Mouse (Mus musculus): ENCODE measurements around the gene BC049715. TPM values are rescaled to one million over a fixed set of nuclear protein-coding genes. Genes with fewer than 3 reads are reported as not detected.

Gene BC049715
- polyA plus RNA-seq, 1 experiment from 2014 or later = 2.2 TPM

DNA sequence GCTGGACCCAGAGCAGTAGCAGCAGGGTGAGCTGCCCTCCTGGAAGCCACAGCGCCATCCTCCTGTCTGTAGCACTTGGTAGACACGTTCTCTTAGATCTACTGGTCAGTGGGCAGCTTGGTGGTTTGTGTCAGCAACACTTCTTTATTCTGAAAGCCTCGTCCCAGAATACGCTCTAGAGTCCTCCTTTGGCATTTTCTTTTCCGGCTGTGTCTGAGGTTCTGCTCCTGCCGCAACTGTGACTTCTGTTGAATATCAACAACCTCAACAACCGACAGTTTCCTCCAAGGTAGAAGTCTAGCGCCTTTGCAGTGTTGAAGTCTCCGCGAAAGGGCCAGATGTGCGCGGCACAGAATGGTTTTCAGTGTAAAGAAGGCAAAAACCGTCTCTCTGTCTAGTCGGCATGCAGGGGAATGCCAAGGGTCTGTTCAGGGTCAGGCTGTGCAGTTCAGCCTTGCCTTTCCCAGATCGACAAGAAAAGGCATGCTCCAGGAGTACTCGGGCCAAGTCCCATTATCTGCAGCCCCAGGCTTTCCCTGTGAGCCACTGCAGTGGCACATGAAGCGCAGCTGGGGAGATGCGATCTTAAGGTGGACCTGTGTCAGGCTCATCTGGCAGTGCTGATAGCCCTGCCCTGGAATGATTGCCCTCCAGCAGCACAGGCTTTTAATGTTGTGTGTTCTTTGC lies 29.9 kb downstream of the BC049715 start, which contains the start of gene Art4:
Gene Art4, minus strand, starts transcription at position 548 of the 687 bp plus-strand sequence.
- H3K4me2 ChIP-seq (replicated peaks; ENCODE audit: low read depth, low read length) = peak within 1 kb of the TSS; percentile 39
- H3K36me3 ChIP-seq (ENCODE audit: insufficient read depth, low read length) = no peaks in the 10 kb centered on the region
- H3K27ac ChIP-seq (ENCODE audit: low read length) = peak within 1 kb of the TSS; percentile 72
- H3K9me3 ChIP-seq (ENCODE audit: low read length) = no peaks in the 10 kb centered on the region
- 22% methylated on average over 18 of the region's 18 CpGs for WGBS
- TF ChIP-seq EP300 (IDR thresholded peaks at IDR 0.05) (no peak), CTCF (IDR thresholded peaks at IDR 0.05) (0 out of 2 replicates have a peak, but pooled peaks have one; percentile 35)
- peak; percentile 40 for DNase-seq (ENCODE audit: low spot score)
- peak within 1 kb of the TSS; percentile 15; the same call in 1 of the 2 replicates for H3K4me3 ChIP-seq (ENCODE audit: low read depth, low read length)
- ATAC-seq = peak; percentile 47
- H3K9ac ChIP-seq (replicated peaks; ENCODE audit: low read depth) = peak within 1 kb of the TSS; percentile 35
- no peaks in the 10 kb centered on the region for H3K27me3 ChIP-seq (replicated peaks; ENCODE audit: insufficient read depth, low read length)
- peaks cover 16% of the 10 kb centered on the region; the same call in 1 of the 2 replicates for H3K4me1 ChIP-seq (ENCODE audit: insufficient read depth, low read depth, low read length)

DNA sequence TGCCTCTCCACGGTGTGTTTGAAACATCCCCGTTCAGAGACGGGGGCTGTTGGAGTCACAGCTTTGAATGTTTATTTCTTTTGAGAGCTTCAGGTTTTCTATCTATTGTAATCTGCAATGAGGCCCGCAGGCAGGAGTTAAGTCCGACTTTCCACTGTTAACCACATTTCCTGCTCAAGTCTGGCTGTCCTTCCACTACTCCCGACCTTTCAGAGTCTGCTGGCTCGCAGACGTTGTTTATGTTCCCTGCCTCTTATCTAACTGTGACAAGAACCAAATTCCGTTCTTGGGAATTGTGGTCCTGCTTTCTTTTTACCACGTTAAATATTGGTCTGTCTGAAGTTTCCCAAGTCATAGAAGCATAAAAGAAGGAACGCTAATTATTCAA lies 30.4 kb downstream of the BC049715 start:
- H3K9me3 ChIP-seq (ENCODE audit: low read length) = no peaks in the 10 kb centered on the region
- no peaks in the 10 kb centered on the region for H3K27me3 ChIP-seq (replicated peaks; ENCODE audit: insufficient read depth, low read length)
- WGBS = 3% methylated on average over 11 of the region's 11 CpGs
- peak overlapping the region; percentile 35 for H3K9ac ChIP-seq (replicated peaks; ENCODE audit: low read depth)
- no peak for TF ChIP-seq EP300 (IDR thresholded peaks at IDR 0.05)
- TF ChIP-seq CTCF (IDR thresholded peaks at IDR 0.05) = no peak
- H3K27ac ChIP-seq (ENCODE audit: low read length) = peak overlapping the region; percentile 72
- H3K4me2 ChIP-seq (replicated peaks; ENCODE audit: low read depth, low read length) = peak overlapping the region; percentile 39
- peaks cover 16% of the 10 kb centered on the region; the same call in 1 of the 2 replicates for H3K4me1 ChIP-seq (ENCODE audit: insufficient read depth, low read depth, low read length)
- peak overlapping the region; percentile 15; the same call in 1 of the 2 replicates for H3K4me3 ChIP-seq (ENCODE audit: low read depth, low read length)
- DNase-seq (ENCODE audit: low spot score) = peak; percentile 85
- no peaks in the 10 kb centered on the region for H3K36me3 ChIP-seq (ENCODE audit: insufficient read depth, low read length)
- peak; percentile 61 for ATAC-seq

DNA sequence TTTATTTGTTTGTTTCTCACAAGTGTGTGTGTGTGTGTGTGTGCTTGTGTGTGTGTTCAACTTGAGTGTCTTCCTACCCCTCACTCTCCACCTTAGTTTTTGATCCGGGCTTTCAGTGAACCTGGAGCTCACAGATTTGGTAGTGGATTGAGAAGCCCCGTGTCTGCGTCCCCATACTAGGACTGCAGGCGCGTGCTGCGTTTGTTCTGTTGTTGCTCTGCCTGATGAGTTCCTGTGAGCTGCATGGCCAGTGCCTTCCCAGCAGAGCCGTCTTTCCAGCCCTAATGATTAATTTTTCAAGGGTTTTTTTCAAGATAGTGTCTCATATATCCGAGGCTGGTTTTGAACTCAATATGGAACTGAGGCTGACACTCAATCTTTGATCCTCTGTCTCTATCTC lies 31.0 kb downstream of the BC049715 start:
- Histone ChIP-seq H3K36me3 (ENCODE audit: insufficient read depth, low read length) (no peaks in the 10 kb centered on the region), H3K9ac (replicated peaks; ENCODE audit: low read depth) (no peak overlapping the region), H3K4me1 (ENCODE audit: insufficient read depth, low read depth, low read length) (peaks cover 16% of the 10 kb centered on the region; the same call in 1 of the 2 replicates), H3K4me3 (ENCODE audit: low read depth, low read length) (no peak overlapping the region), H3K27me3 (replicated peaks; ENCODE audit: insufficient read depth, low read length) (no peaks in the 10 kb centered on the region), H3K4me2 (replicated peaks; ENCODE audit: low read depth, low read length) (no peak overlapping the region; the same call in 1 of the 2 replicates), H3K9me3 (ENCODE audit: low read length) (no peaks in the 10 kb centered on the region), H3K27ac (ENCODE audit: low read length) (peak overlapping the region; percentile 72)
- WGBS = 25% methylated on average over 8 of the region's 8 CpGs
- TF ChIP-seq EP300 (IDR thresholded peaks at IDR 0.05) = no peak
- TF ChIP-seq CTCF (IDR thresholded peaks at IDR 0.05) = no peak
- ATAC-seq (no peak), DNase-seq (ENCODE audit: low spot score) (no peak)

DNA sequence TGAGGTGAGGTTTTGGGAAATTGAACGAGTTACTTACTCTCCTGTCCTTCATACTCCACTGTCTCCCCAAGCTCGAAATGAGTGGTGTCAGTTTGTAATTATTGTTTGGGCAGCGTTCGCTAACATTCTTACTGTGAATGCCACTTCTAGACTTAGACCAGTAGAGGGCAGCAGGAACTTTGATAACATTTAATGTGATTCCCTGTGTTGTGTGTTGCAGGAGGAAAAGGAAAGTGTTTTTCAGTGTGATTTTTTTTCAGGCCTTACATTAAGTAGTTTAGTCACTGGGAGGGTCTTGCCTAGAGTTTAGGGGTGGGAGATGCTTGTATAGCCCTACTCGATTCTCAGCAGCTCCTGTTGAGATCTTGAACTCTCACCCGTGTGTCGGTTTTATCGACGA lies 33.6 kb downstream of the BC049715 start:
- no peak for TF ChIP-seq EP300 (IDR thresholded peaks at IDR 0.05)
- TF ChIP-seq CTCF (IDR thresholded peaks at IDR 0.05) = peak; percentile 93
- Histone ChIP-seq H3K27me3 (replicated peaks; ENCODE audit: insufficient read depth, low read length) (no peaks in the 10 kb centered on the region), H3K36me3 (ENCODE audit: insufficient read depth, low read length) (no peaks in the 10 kb centered on the region), H3K9me3 (ENCODE audit: low read length) (no peaks in the 10 kb centered on the region), H3K27ac (ENCODE audit: low read length) (0 out of 2 replicates have a peak overlapping the region, but pooled peaks have one; percentile 16), H3K9ac (replicated peaks; ENCODE audit: low read depth) (0 out of 2 replicates have a peak overlapping the region, but pooled peaks have one; percentile 3), H3K4me2 (replicated peaks; ENCODE audit: low read depth, low read length) (peak overlapping the region; percentile 23), H3K4me1 (ENCODE audit: insufficient read depth, low read depth, low read length) (peaks cover 14% of the 10 kb centered on the region; the same call in 1 of the 2 replicates), H3K4me3 (ENCODE audit: low read depth, low read length) (no peak overlapping the region)
- ATAC-seq = 0 out of 2 replicates have a peak, but pooled peaks have one; percentile 29
- WGBS = 26% methylated on average over 9 of the region's 9 CpGs
- DNase-seq (ENCODE audit: low spot score) = peak; percentile 90

DNA sequence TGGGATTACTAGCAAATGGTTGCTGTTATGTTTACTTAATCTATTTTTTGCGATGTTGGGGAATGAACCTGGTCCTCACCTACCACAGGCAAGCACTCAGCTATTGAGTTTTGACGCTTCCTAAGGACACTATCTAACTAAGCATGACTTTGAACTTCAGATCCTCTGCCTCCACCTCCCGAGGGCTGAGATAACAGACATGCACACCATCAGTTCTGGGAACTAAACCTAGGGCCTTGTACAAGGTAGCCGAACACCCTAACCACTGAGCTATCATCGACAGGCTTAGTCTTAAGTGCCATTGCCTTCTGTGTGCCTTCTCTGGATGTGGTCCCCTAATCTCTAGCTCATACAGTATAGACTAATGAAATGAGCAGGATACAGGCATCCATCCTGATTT lies 37.9 kb downstream of the BC049715 start:
- no peak overlapping the region for H3K4me3 ChIP-seq (ENCODE audit: low read depth, low read length)
- H3K4me1 ChIP-seq (ENCODE audit: insufficient read depth, low read depth, low read length) = no peaks in the 10 kb centered on the region
- no peaks in the 10 kb centered on the region for H3K36me3 ChIP-seq (ENCODE audit: insufficient read depth, low read length)
- 87% methylated on average over 5 of the region's 5 CpGs for WGBS
- H3K4me2 ChIP-seq (replicated peaks; ENCODE audit: low read depth, low read length) = no peak overlapping the region
- ATAC-seq (no peak), DNase-seq (ENCODE audit: low spot score) (no peak)
- no peak overlapping the region for H3K9ac ChIP-seq (replicated peaks; ENCODE audit: low read depth)
- no peak for TF ChIP-seq CTCF (IDR thresholded peaks at IDR 0.05)
- no peak for TF ChIP-seq EP300 (IDR thresholded peaks at IDR 0.05)
- no peaks in the 10 kb centered on the region for H3K27me3 ChIP-seq (replicated peaks; ENCODE audit: insufficient read depth, low read length)
- no peaks in the 10 kb centered on the region for H3K9me3 ChIP-seq (ENCODE audit: low read length)
- no peak overlapping the region for H3K27ac ChIP-seq (ENCODE audit: low read length)

DNA sequence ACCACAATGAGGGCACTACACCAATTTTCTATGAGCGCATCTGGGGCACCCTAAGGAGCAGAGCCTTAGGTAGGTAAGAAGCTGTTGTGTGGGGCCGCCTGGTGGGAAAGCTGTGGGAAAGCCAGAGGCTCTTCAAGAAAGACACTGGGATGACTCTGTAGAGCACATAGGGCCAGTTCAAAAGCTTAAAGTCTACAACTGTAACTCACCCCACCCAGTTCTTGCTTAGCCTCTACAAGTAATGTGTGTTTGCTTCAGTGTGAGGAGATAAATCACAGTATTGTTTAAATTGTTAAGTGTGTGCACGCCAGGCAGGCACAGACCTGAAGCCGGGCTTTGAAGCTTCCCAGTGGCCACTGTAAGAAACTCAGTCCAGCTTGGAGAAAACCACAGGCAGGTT lies 38.7 kb downstream of the BC049715 start:
- TF ChIP-seq CTCF (IDR thresholded peaks at IDR 0.05) (no peak), EP300 (IDR thresholded peaks at IDR 0.05) (no peak)
- Histone ChIP-seq H3K27me3 (replicated peaks; ENCODE audit: insufficient read depth, low read length) (no peaks in the 10 kb centered on the region), H3K4me1 (ENCODE audit: insufficient read depth, low read depth, low read length) (no peaks in the 10 kb centered on the region), H3K9me3 (ENCODE audit: low read length) (no peaks in the 10 kb centered on the region), H3K36me3 (ENCODE audit: insufficient read depth, low read length) (no peaks in the 10 kb centered on the region), H3K9ac (replicated peaks; ENCODE audit: low read depth) (no peak overlapping the region), H3K4me3 (ENCODE audit: low read depth, low read length) (no peak overlapping the region), H3K27ac (ENCODE audit: low read length) (peak overlapping the region; percentile 38; the same call in 1 of the 2 replicates), H3K4me2 (replicated peaks; ENCODE audit: low read depth, low read length) (no peak overlapping the region)
- no peak for ATAC-seq
- DNase-seq (ENCODE audit: low spot score) = no peak
- 62% methylated on average over 4 of the region's 4 CpGs for WGBS

All from lung, postnatal 0 days (tissue).